Mouse (Mus musculus) testis, adult 2 months (tissue): Measurements from ENCODE around the gene Rap1gap. TPM values are rescaled to one million over a fixed set of nuclear protein-coding genes. Genes with fewer than 3 reads are reported as not detected.

ENCODE experiments used
- H3K27ac ChIP-seq: fragments of 200-500 bp; 2 replicates; pipeline ENCODE4 v1.5.1; 2012; ENCODE audit warnings: low read depth, low read length; ENCODE audit not compliant: control insufficient read depth, insufficient read depth
- H3K27me3 ChIP-seq: fragments of 200-500 bp; 2 replicates; pipeline ENCODE4 v1.6.1; 2012; ENCODE audit warnings: mild to moderate bottlenecking, low read length, moderate library complexity; ENCODE audit not compliant: control insufficient read depth, insufficient read depth
- H3K36me3 ChIP-seq: fragments of 200-500 bp; 2 replicates; pipeline ENCODE4 v1.6.1; 2012; ENCODE audit warnings: mild to moderate bottlenecking, low read length; ENCODE audit not compliant: control insufficient read depth, insufficient read depth
- H3K4me1 ChIP-seq: fragments of 200-500 bp; 2 replicates; pipeline ENCODE4 v1.6.1; 2012; ENCODE audit warnings: low read length; ENCODE audit not compliant: control insufficient read depth, insufficient read depth
- H3K4me3 ChIP-seq: fragments of 200-500 bp; 2 replicates; pipeline ENCODE4 v1.5.1; 2012; ENCODE audit warnings: low read depth, mild to moderate bottlenecking, low read length, moderate library complexity, mixed read lengths; ENCODE audit not compliant: control insufficient read depth
- CTCF ChIP-seq: fragments of 200-500 bp; IDR thresholded peaks from 2 replicates; pipeline ENCODE4 v1.5.1; 2012; ENCODE audit warnings: low read depth, mild to moderate bottlenecking, inconsistent platforms, low read length, moderate library complexity; ENCODE audit not compliant: control insufficient read depth, insufficient read depth, insufficient replicate concordance
- POLR2A ChIP-seq: fragments of 200-500 bp; IDR thresholded peaks from 2 replicates; pipeline ENCODE4 v1.6.1; 2012; ENCODE audit warnings: low read depth, mild to moderate bottlenecking, inconsistent platforms, low read length, moderate library complexity; ENCODE audit not compliant: control insufficient read depth
- polyA plus RNA-seq: library from polyadenylated mRNA; depleted of rRNA; stranded (reverse); fragments of >200 nt; gene quantifications from 2 replicates; pipeline ENCODE4 v1.2.3, GENCODE M21; 2012; rRNA removed

Gene Rap1gap
- polyA plus RNA-seq, result 20.8 and 27.9 TPM in 2 replicates

GRCm38 (mm10) chr4:137664433-137664979 lies at the start of gene Rap1gap:
Rap1gap (plus strand) TSS chr4:137664726.
- no peak for TF ChIP-seq CTCF
- no peak for TF ChIP-seq POLR2A
- peaks cover 11% of the 10 kb centered on the region for H3K4me1 ChIP-seq
- no peak within 1 kb of the TSS for H3K27ac ChIP-seq

GRCm38 (mm10) chr4:137622847-137623246 lies 41.7 kb upstream of the Rap1gap start:
- Histone ChIP-seq H3K4me1 (no peaks in the 10 kb centered on the region), H3K27me3 (no peaks in the 10 kb centered on the region), H3K36me3 (peaks cover 5% of the 10 kb centered on the region), H3K4me3 (no peak overlapping the region), H3K27ac (no peak overlapping the region)
- no peak for TF ChIP-seq CTCF

More at GRCm38 (mm10) chr4:137664433-137664979, at the start of gene Rap1gap:
- no peaks in the 10 kb centered on the region for H3K36me3 ChIP-seq
- peak within 1 kb of the TSS; percentile 52 for H3K4me3 ChIP-seq
- H3K27me3 ChIP-seq, result no peaks in the 10 kb centered on the region

- peaks cover 6% of the 10 kb centered on the region for H3K36me3 ChIP-seq
- no peak for TF ChIP-seq CTCF
- TF ChIP-seq POLR2A, result no peak
- peak overlapping the region; percentile 55 for H3K27ac ChIP-seq
- 0 out of 2 replicates have a peak, but pooled peaks cover 2% of the 10 kb centered on the region for H3K4me1 ChIP-seq
- no peak overlapping the region for H3K4me3 ChIP-seq
- no peaks in the 10 kb centered on the region for H3K27me3 ChIP-seq
These were observed 36.9 kb upstream of the Rap1gap start for GRCm38 (mm10) chr4:137627476-137628235.

GRCm38 (mm10) chr4:137628400-137628799 lies 36.1 kb upstream of the Rap1gap start:
- Histone ChIP-seq H3K4me3 (no peak overlapping the region), H3K27ac (no peak overlapping the region), H3K36me3 (peaks cover 6% of the 10 kb centered on the region), H3K27me3 (no peaks in the 10 kb centered on the region), H3K4me1 (0 out of 2 replicates have a peak, but pooled peaks cover 2% of the 10 kb centered on the region)
- TF ChIP-seq CTCF, result no peak
- TF ChIP-seq POLR2A, result no peak

- Histone ChIP-seq H3K36me3 (peaks cover 7% of the 10 kb centered on the region), H3K27me3 (no peaks in the 10 kb centered on the region), H3K4me3 (no peak overlapping the region), H3K27ac (no peak overlapping the region), H3K4me1 (0 out of 2 replicates have a peak, but pooled peaks cover 2% of the 10 kb centered on the region)
- no peak for TF ChIP-seq POLR2A
- no peak for TF ChIP-seq CTCF
These were observed 35.2 kb upstream of the Rap1gap start for GRCm38 (mm10) chr4:137629354-137629753.

GRCm38 (mm10) chr4:137630153-137630552 lies 34.4 kb upstream of the Rap1gap start:
- Histone ChIP-seq H3K4me3 (no peak overlapping the region), H3K4me1 (0 out of 2 replicates have a peak, but pooled peaks cover 2% of the 10 kb centered on the region), H3K27me3 (no peaks in the 10 kb centered on the region), H3K36me3 (peaks cover 5% of the 10 kb centered on the region), H3K27ac (no peak overlapping the region)
- TF ChIP-seq CTCF (no peak), POLR2A (no peak)

GRCm38 (mm10) chr4:137631596-137631995 lies 32.9 kb upstream of the Rap1gap start:
- TF ChIP-seq CTCF (no peak), POLR2A (no peak)
- Histone ChIP-seq H3K36me3 (peaks cover 5% of the 10 kb centered on the region; the same call in 1 of the 2 replicates), H3K27ac (peak overlapping the region; percentile 63)

More at GRCm38 (mm10) chr4:137631596-137631995, 32.9 kb upstream of the Rap1gap start:
- Histone ChIP-seq H3K27me3 (no peaks in the 10 kb centered on the region), H3K4me1 (0 out of 2 replicates have a peak, but pooled peaks cover 2% of the 10 kb centered on the region), H3K4me3 (no peak overlapping the region)
